Mouse (Mus musculus) cerebellum, adult 11-12 months (tissue): ENCODE data around the gene Cxcl17.
A peak's percentile ranks its signal among the peaks of the same experiment; 100 is the strongest.

Experiments used
- DNase-seq: peaks from one replicate; pipeline ENCODE4 v3.0.0; 2022

The Cxcl17 gene

GRCm38 (mm10) chr7:25390054-25390770, 22.5 kb downstream of the Cxcl17 start:
- DNase-seq, result peak; percentile 51

- peak; percentile 8 for DNase-seq
Observed at GRCm38 (mm10) chr7:25388916-25389315, 23.8 kb downstream of the Cxcl17 start.

- peak; percentile 23 for DNase-seq
Observed at GRCm38 (mm10) chr7:25387811-25388440, 24.8 kb downstream of the Cxcl17 start.

- DNase-seq, result peak; percentile 88
Observed at GRCm38 (mm10) chr7:25385850-25386555, 26.7 kb downstream of the Cxcl17 start.

GRCm38 (mm10) chr7:25385259-25385658, 27.4 kb downstream of the Cxcl17 start:
- peak; percentile 29 for DNase-seq

GRCm38 (mm10) chr7:25384818-25385217, 27.9 kb downstream of the Cxcl17 start:
- DNase-seq, result peak; percentile 44

- no peak for DNase-seq
Observed at GRCm38 (mm10) chr7:25384318-25384717, 28.4 kb downstream of the Cxcl17 start.

GRCm38 (mm10) chr7:25383891-25384290, 28.8 kb downstream of the Cxcl17 start:
- DNase-seq, result peak; percentile 42

GRCm38 (mm10) chr7:25383385-25383784, 29.3 kb downstream of the Cxcl17 start:
- no peak for DNase-seq

GRCm38 (mm10) chr7:25382541-25382940, 30.1 kb downstream of the Cxcl17 start:
- no peak for DNase-seq

- peak; percentile 12 for DNase-seq
Observed at GRCm38 (mm10) chr7:25381284-25381680, 31.4 kb downstream of the Cxcl17 start.

GRCm38 (mm10) chr7:25380392-25381283, 32.0 kb downstream of the Cxcl17 start:
- peak; percentile 49 for DNase-seq

- DNase-seq, result peak; percentile 52
Observed at GRCm38 (mm10) chr7:25379551-25380351, 32.9 kb downstream of the Cxcl17 start.

GRCm38 (mm10) chr7:25378181-25379100, 34.2 kb downstream of the Cxcl17 start:
- no peak for DNase-seq

GRCm38 (mm10) chr7:25377100-25377700, 35.5 kb downstream of the Cxcl17 start:
- DNase-seq, result no peak

- DNase-seq, result peak; percentile 95
Observed at GRCm38 (mm10) chr7:25376556-25376955, 36.1 kb downstream of the Cxcl17 start.

- DNase-seq, result no peak
Observed at GRCm38 (mm10) chr7:25372441-25372840, 40.2 kb downstream of the Cxcl17 start.

- peak; percentile 61 for DNase-seq
Observed at GRCm38 (mm10) chr7:25369058-25369749, 43.5 kb downstream of the Cxcl17 start, which contains the start of gene Cnfn. Gene Cnfn, minus strand, starts transcription at chr7:25369724.

- DNase-seq, result peak; percentile 83
Observed at GRCm38 (mm10) chr7:25368333-25368732, 44.4 kb downstream of the Cxcl17 start.
